Mouse (Mus musculus) small intestine, adult 2 months (tissue): ENCODE results near the gene Zcchc13. TPM values are rescaled to one million over a fixed set of nuclear protein-coding genes. Genes with fewer than 3 reads are reported as not detected.
A peak's percentile ranks its signal among the peaks of the same experiment; 100 is the strongest.

Experiments
- H3K27ac ChIP-seq: fragments of 200-500 bp; 2 replicates; pipeline ENCODE4 v1.5.1; 2012; ENCODE audit warnings: low read depth, low read length, control low read depth, inconsistent platforms; ENCODE audit not compliant: insufficient read depth
- H3K27me3 ChIP-seq: fragments of 200-500 bp; 2 replicates; pipeline ENCODE4 v1.6.1; 2012; ENCODE audit warnings: mild to moderate bottlenecking, moderate library complexity, low read length, inconsistent platforms; ENCODE audit not compliant: control insufficient read depth, insufficient read depth
- H3K36me3 ChIP-seq: fragments of 200-500 bp; 2 replicates; pipeline ENCODE4 v1.6.1; 2012; ENCODE audit warnings: mild to moderate bottlenecking, low read length, control low read depth, inconsistent platforms; ENCODE audit not compliant: control insufficient read depth, insufficient read depth
- H3K4me1 ChIP-seq: fragments of 200-500 bp; 2 replicates; pipeline ENCODE4 v1.6.1; 2012; ENCODE audit warnings: low read length, inconsistent platforms, mixed read lengths; ENCODE audit not compliant: control insufficient read depth, insufficient read depth, insufficient read length
- H3K4me3 ChIP-seq: fragments of 200-500 bp; 2 replicates; pipeline ENCODE4 v1.5.1; 2012; ENCODE audit warnings: low read depth, mild to moderate bottlenecking, control low read depth, inconsistent platforms, low read length, moderate library complexity
- CTCF ChIP-seq: fragments of 200-500 bp; IDR thresholded peaks from 2 replicates; pipeline ENCODE4 v1.5.1; 2012; ENCODE audit warnings: low read depth, mild to moderate bottlenecking, control low read depth, inconsistent platforms, low read length, moderate library complexity, mixed read lengths; ENCODE audit not compliant: insufficient replicate concordance, insufficient read length; ENCODE audit errors: extremely low read depth
- POLR2A ChIP-seq: fragments of 200-500 bp; IDR thresholded peaks from 2 replicates; pipeline ENCODE4 v1.6.1; 2012; ENCODE audit warnings: low read depth, mild to moderate bottlenecking, control low read depth, inconsistent platforms, low read length, moderate library complexity
- WGBS: fragments of 180-500 bp; shearing (Covaris S2); methylation state at CpG from one replicate; pipeline ENCODE4 v1.1.7; 2018; 5-methylcytosine and 5-hydroxymethylcytosine counted together
- polyA plus RNA-seq: library from polyadenylated mRNA; depleted of rRNA; stranded (reverse); fragments of >200 nt; gene quantifications from 2 replicates; pipeline ENCODE4 v1.2.3, GENCODE M21; 2012

The Zcchc13 gene
- polyA plus RNA-seq, 1 experiment = not detected

- 0% methylated on average over 33 of the region's 33 CpGs for WGBS
- H3K4me3 ChIP-seq = peak overlapping the region; percentile 47
- H3K4me1 ChIP-seq = no peaks in the 10 kb centered on the region
- no peak; the same call in 1 of the 2 replicates for TF ChIP-seq POLR2A
- TF ChIP-seq CTCF = peak; percentile 50; the same call in 1 of the 2 replicates
- H3K27me3 ChIP-seq = no peaks in the 10 kb centered on the region
- no peaks in the 10 kb centered on the region for H3K36me3 ChIP-seq
- peak overlapping the region; percentile 90 for H3K27ac ChIP-seq
These were observed 8.0 kb upstream of the Zcchc13 start for GRCm38 (mm10) chrX:103622260-103622934.

DNA sequence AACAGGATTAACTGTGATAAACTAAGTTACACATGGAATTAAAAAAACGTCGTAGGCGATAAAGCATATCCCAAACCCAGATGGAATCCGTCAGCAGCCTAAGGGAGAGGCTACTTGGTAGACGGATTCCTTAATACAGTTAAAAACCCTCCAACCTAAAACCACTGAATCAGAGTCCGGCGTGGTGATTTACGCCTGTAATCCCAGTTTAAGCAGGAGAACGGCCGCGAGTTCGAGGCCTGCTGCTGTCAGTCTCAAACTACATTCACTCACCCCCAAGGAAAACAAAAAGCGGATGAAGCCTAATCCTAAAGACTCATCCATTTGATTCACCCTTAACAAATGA lies 7.5 kb upstream of the Zcchc13 start:
- no peak for TF ChIP-seq POLR2A
- WGBS = 7% methylated on average over 13 of the region's 13 CpGs
- no peaks in the 10 kb centered on the region for H3K4me1 ChIP-seq
- H3K4me3 ChIP-seq = peak overlapping the region; percentile 40
- no peaks in the 10 kb centered on the region for H3K36me3 ChIP-seq
- no peaks in the 10 kb centered on the region for H3K27me3 ChIP-seq
- peak overlapping the region; percentile 49; the same call in 1 of the 2 replicates for H3K27ac ChIP-seq

- under 1% methylated on average over 28 of the region's 28 CpGs for WGBS
- no peaks in the 10 kb centered on the region for H3K27me3 ChIP-seq
- no peaks in the 10 kb centered on the region for H3K36me3 ChIP-seq
- H3K27ac ChIP-seq = 0 out of 2 replicates have a peak overlapping the region, but pooled peaks have one; percentile 21
- H3K4me1 ChIP-seq = no peaks in the 10 kb centered on the region
- TF ChIP-seq CTCF (no peak), POLR2A (no peak)
- peak overlapping the region; percentile 75 for H3K4me3 ChIP-seq
These were observed 7.0 kb upstream of the Zcchc13 start for GRCm38 (mm10) chrX:103623411-103623845.

DNA sequence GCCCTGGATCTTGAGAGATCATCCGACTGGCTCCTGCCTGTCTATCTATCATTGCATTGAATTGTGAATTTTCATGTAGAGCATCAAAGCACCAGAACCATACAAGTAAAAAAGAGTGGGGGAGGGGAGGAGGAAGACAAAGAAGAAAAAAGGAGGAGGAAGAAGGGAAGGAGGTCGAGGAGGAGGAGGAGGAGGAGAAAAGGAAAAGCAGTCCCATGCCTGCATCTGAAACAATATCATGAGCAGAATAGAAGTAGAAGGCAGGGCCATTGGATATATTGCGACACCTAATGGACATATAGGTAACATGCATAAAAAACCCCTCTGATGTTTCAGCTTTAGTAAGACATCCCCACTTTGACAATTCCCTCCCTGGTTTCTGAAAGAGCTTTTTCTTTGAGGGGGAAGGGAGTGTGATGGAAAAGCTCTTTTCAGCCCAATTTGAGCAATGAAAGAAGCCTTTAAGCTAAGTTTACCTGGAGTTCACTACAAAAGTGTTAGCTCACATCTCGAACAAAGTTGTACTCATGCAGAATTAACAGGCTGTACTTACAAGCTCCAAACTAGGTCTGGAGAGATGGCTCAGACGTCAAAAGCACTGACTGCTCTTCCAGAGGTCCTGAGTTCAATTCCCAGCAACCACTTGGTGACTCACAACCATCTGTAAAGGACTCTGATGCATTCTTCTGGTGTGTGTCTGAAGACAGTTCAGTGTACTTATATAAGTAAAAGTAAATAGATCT lies 5.8 kb upstream of the Zcchc13 start:
- no peak overlapping the region for H3K27ac ChIP-seq
- 36% methylated on average over 5 of the region's 5 CpGs for WGBS
- TF ChIP-seq POLR2A (no peak), CTCF (no peak)
- H3K27me3 ChIP-seq = no peaks in the 10 kb centered on the region
- no peaks in the 10 kb centered on the region for H3K36me3 ChIP-seq
- no peaks in the 10 kb centered on the region for H3K4me1 ChIP-seq
- no peak overlapping the region for H3K4me3 ChIP-seq

GRCm38 (mm10) chrX:103628890-103629289 lies 1.5 kb upstream of the Zcchc13 start:
- H3K27ac ChIP-seq = no peak overlapping the region
- no peak overlapping the region for H3K4me3 ChIP-seq
- TF ChIP-seq POLR2A = no peak
- H3K4me1 ChIP-seq = no peaks in the 10 kb centered on the region
- no peaks in the 10 kb centered on the region for H3K36me3 ChIP-seq
- WGBS = 82% methylated on average over 1 of the region's 1 CpGs
- H3K27me3 ChIP-seq = no peaks in the 10 kb centered on the region

DNA sequence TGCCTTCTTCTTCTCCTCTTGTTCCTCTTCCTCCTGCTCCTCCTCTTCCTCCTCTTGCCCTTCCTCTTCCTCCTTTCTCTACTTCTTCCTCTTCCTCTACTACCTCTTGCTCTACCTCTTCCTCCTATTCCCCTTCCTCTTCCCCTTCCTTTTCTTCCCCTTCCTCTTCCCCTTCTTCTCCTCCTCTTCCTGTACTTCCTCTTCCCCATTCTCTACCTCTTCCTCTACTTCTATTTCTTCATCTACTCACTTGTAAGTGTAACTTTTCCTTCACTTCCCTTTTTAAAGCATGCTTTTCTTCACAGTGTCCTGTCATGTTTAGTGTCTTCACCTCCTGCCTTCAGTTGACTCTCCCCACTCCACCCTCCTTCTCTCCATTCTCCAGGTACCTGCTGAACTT lies 3.5 kb downstream of the Zcchc13 start:
- no peak for TF ChIP-seq POLR2A
- no peak for TF ChIP-seq CTCF
- Histone ChIP-seq H3K27me3 (no peaks in the 10 kb centered on the region), H3K4me3 (no peak overlapping the region), H3K27ac (no peak overlapping the region), H3K4me1 (no peaks in the 10 kb centered on the region), H3K36me3 (no peaks in the 10 kb centered on the region)

- Histone ChIP-seq H3K27me3 (no peaks in the 10 kb centered on the region), H3K36me3 (no peaks in the 10 kb centered on the region), H3K4me3 (no peak overlapping the region), H3K27ac (no peak overlapping the region), H3K4me1 (no peaks in the 10 kb centered on the region)
- TF ChIP-seq POLR2A (no peak), CTCF (no peak)
These were observed 5.6 kb downstream of the Zcchc13 start for GRCm38 (mm10) chrX:103636021-103636420.
